Mouse (Mus musculus): ENCODE data around the gene Mdm4.

DNA sequence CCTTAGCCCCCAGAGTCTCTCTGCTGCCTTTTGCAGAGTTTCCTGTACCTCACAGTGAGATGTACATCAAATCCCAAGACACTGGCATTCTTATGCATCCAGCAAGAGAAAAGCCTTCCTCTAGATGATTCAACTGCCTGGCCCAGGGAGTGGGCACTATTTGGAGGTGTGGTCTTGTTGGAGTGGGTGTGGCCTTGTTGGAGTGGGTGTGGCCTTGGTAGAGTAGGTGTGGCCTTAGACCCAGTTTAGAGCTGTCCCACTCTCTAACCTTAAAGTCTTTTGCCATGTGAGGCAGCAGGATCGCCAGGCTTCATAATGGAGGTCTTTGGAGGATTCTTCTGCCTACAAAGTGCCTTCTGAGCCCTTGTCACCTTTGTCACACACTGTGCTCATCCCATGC is 120.4 kb downstream of the Mdm4 start:
- no peak for TF ChIP-seq CTCF (IDR thresholded peaks at IDR 0.05; ENCODE audit: insufficient read depth, low read length)
- no peak for TF ChIP-seq POLR2A (IDR thresholded peaks at IDR 0.05; ENCODE audit: borderline replicate concordance, extremely low read depth, low read depth, low read length)

All from lung, adult 2 months (tissue).